Mouse (Mus musculus) MEL (cell line): ENCODE measurements around the gene Gm8232.
"Not testable (repeated sequence)": the region's sequence is repeated elsewhere in the genome, so short reads cannot be mapped to it uniquely, and the experiment has no call there.

Experiments used
- CTCF ChIP-seq, 3 experiments: IDR thresholded peaks in 2 of 3; conservative IDR thresholded peaks in 1 of 3; 2 replicates each; pipeline ENCODE4 v1.5.1; 2011 to 2012; ENCODE audit warnings: low read length in 3 of 3, low read depth in 2 of 3, mild to moderate bottlenecking in 2 of 3, improper control_type of control experiment in 1 of 3, inconsistent platforms in 1 of 3, mixed read lengths in 1 of 3, moderate library complexity in 1 of 3; ENCODE audit not compliant: control insufficient read depth in 1 of 3, insufficient read depth in 1 of 3, poor library complexity in 1 of 3, severe bottlenecking in 1 of 3
- MAZ ChIP-seq: IDR thresholded peaks from 2 replicates; pipeline ENCODE4 v1.6.1; 2012; ENCODE audit warnings: low read depth, mild to moderate bottlenecking, inconsistent platforms, low read length, improper control_type of control experiment
- MXI1 ChIP-seq: IDR thresholded peaks from 2 replicates; pipeline ENCODE4 v1.6.1; 2011; ENCODE audit warnings: mild to moderate bottlenecking, low read depth, low read length, improper control_type of control experiment
- POLR2A ChIP-seq, 2 experiments: IDR thresholded peaks; 2 replicates each; pipeline ENCODE4 v1.6.1; 2011 to 2012; ENCODE audit warnings: low read length in 2 of 2, mild to moderate bottlenecking in 2 of 2, control low read depth in 1 of 2, improper control_type of control experiment in 1 of 2, low read depth in 1 of 2, moderate library complexity in 1 of 2; ENCODE audit not compliant: control insufficient read depth in 1 of 2, insufficient read depth in 1 of 2, poor library complexity in 1 of 2
- POLR2AphosphoS2 ChIP-seq: IDR thresholded peaks from 2 replicates; pipeline ENCODE4 v1.6.1; 2011; ENCODE audit warnings: low read length, improper control_type of control experiment
- POLR2AphosphoS5 ChIP-seq: IDR thresholded peaks from 2 replicates; pipeline ENCODE4 v1.6.1; 2012; ENCODE audit warnings: low read depth, borderline replicate concordance, mild to moderate bottlenecking, inconsistent platforms, low read length, moderate library complexity, mixed read lengths
- ZNF384 ChIP-seq: IDR thresholded peaks from 2 replicates; pipeline ENCODE4 v1.6.1; 2012; ENCODE audit warnings: low read depth, mild to moderate bottlenecking, inconsistent platforms, low read length, improper control_type of control experiment

GRCm38 (mm10) chr14:44384233-44384632 is 49.2 kb upstream of the Gm8232 start:
- TF ChIP-seq POLR2AphosphoS5; CTCF (IDR thresholded peaks at IDR 0.05 in 2 of 3, conservative IDR thresholded peaks at IDR 0.05 in 1 of 3; ENCODE audit: control insufficient read depth in 1 of 3, insufficient read depth in 1 of 3, low read depth in 2 of 3, low read length in 3 of 3, poor library complexity in 1 of 3, severe bottlenecking in 1 of 3); MAZ; ZNF384; POLR2A (IDR thresholded peaks at IDR 0.05; ENCODE audit: control insufficient read depth in 1 of 2, insufficient read depth in 1 of 2, low read depth in 1 of 2, low read length in 2 of 2, poor library complexity in 1 of 2); MXI1; POLR2AphosphoS2: not testable (repeated sequence)
